Mouse (Mus musculus) liver, postnatal 0 days (tissue): ENCODE data around the gene Plxnd1. TPM values are rescaled to one million over a fixed set of nuclear protein-coding genes. Genes with fewer than 3 reads are reported as not detected.

ENCODE experiments used
- ATAC-seq: fragments of 200-750 bp; cut with Nextera tagmentation; 2 replicates; pipeline ENCODE4 v1.8.0; 2017; ENCODE audit warnings: mild to moderate bottlenecking, moderate library complexity
- DNase-seq: peaks from one replicate; pipeline ENCODE4 v3.0.0-alpha.2; 2016
- H3K27ac ChIP-seq: fragments of 300-500 bp; sonication (generic); 2 replicates; pipeline ENCODE4 v1.5.1; 2014; ENCODE audit warnings: antibody characterized with exemption, moderate library complexity, mild to moderate bottlenecking, low read depth
- H3K27me3 ChIP-seq: fragments of 300-500 bp; sonication (generic); 2 replicates; pipeline ENCODE4 v1.6.1; 2014; ENCODE audit warnings: low read length, control low read depth, mixed read lengths; ENCODE audit not compliant: insufficient read depth
- H3K36me3 ChIP-seq: fragments of 300-500 bp; sonication (generic); replicated peaks from 2 replicates; pipeline ENCODE4 v1.6.1; 2014; ENCODE audit warnings: mild to moderate bottlenecking, control low read depth, low read length, moderate library complexity, mixed read lengths; ENCODE audit not compliant: insufficient read depth
- H3K4me1 ChIP-seq: fragments of 300-500 bp; sonication (generic); 2 replicates; pipeline ENCODE4 v1.6.1; 2014; ENCODE audit warnings: antibody characterized with exemption, mild to moderate bottlenecking, control low read depth; ENCODE audit not compliant: insufficient read depth
- H3K4me2 ChIP-seq: fragments of 300-500 bp; sonication (generic); 2 replicates; pipeline ENCODE4 v1.6.1; 2014; ENCODE audit warnings: low read depth, mild to moderate bottlenecking, low read length, moderate library complexity, mixed read lengths
- H3K4me3 ChIP-seq: fragments of 300-500 bp; sonication (generic); 2 replicates; pipeline ENCODE4 v1.5.1; 2014; ENCODE audit warnings: low read depth, low read length
- H3K9ac ChIP-seq: fragments of 300-500 bp; sonication (generic); replicated peaks from 2 replicates; pipeline ENCODE4 v1.6.1; 2014; ENCODE audit warnings: mild to moderate bottlenecking, moderate library complexity
- H3K9me3 ChIP-seq: fragments of 300-500 bp; sonication (generic); 2 replicates; pipeline ENCODE4 v1.6.1; 2016; ENCODE audit warnings: mild to moderate bottlenecking, control low read depth, low read length, mixed read lengths
- CTCF ChIP-seq: sonication (generic); IDR thresholded peaks from 2 replicates; pipeline ENCODE4 v1.5.1; 2016; ENCODE audit warnings: antibody characterized with exemption, low read depth
- EP300 ChIP-seq: IDR thresholded peaks from 2 replicates; pipeline ENCODE4 v1.6.1; 2016; ENCODE audit warnings: antibody characterized with exemption, low read depth, mild to moderate bottlenecking
- WGBS: fragments of 180-500 bp; shearing (Covaris S2); extraction: QIAGEN DNeasy Blood & Tissue Kit; methylation state at CpG from one replicate; pipeline ENCODE4 v1.1.7; 2014; ENCODE audit not compliant: insufficient replicate concordance; 5-methylcytosine and 5-hydroxymethylcytosine counted together
- polyA plus RNA-seq: library from polyadenylated mRNA; unstranded; fragments of >200 nt; fragmentation: Nextera tagmentation; extraction: Ambion mirVana; gene quantifications from 2 replicates; pipeline ENCODE4 v1.2.1, GENCODE M21; 2015

Plxnd1 gene
- polyA plus RNA-seq, 1 experiment from 2014 or later: 8.7 TPM

- DNase-seq: no peak
- TF ChIP-seq CTCF (no peak), EP300 (no peak)
- no peak for ATAC-seq
- Histone ChIP-seq H3K4me3 (no peak overlapping the region), H3K27me3 (no peaks in the 10 kb centered on the region), H3K4me1 (peaks cover 9% of the 10 kb centered on the region), H3K4me2 (no peak overlapping the region), H3K36me3 (peaks cover 4% of the 10 kb centered on the region; the same call in 1 of the 2 replicates), H3K9ac (no peak overlapping the region), H3K27ac (no peak overlapping the region), H3K9me3 (no peaks in the 10 kb centered on the region)
- 77% methylated on average over 15 of the region's 15 CpGs for WGBS
Observed at GRCm38 (mm10) chr6:115967291-115967880, 27.4 kb downstream of the Plxnd1 start.

- H3K27me3 ChIP-seq: no peaks in the 10 kb centered on the region
- DNase-seq (no peak), ATAC-seq (no peak)
- WGBS: 79% methylated on average over 19 of the region's 19 CpGs
- H3K4me3 ChIP-seq: no peak overlapping the region
- peaks cover 4% of the 10 kb centered on the region; the same call in 1 of the 2 replicates for H3K36me3 ChIP-seq
- H3K9ac ChIP-seq: no peak overlapping the region
- peaks cover 3% of the 10 kb centered on the region for H3K4me1 ChIP-seq
- H3K27ac ChIP-seq: no peak overlapping the region
- no peaks in the 10 kb centered on the region for H3K9me3 ChIP-seq
- H3K4me2 ChIP-seq: no peak overlapping the region
- TF ChIP-seq EP300 (no peak), CTCF (no peak)
Observed at GRCm38 (mm10) chr6:115966227-115966966, 28.4 kb downstream of the Plxnd1 start.

- DNase-seq (no peak), ATAC-seq (no peak)
- no peak overlapping the region for H3K4me3 ChIP-seq
- peaks cover 4% of the 10 kb centered on the region; the same call in 1 of the 2 replicates for H3K36me3 ChIP-seq
- WGBS: 82% methylated on average over 9 of the region's 9 CpGs
- H3K9me3 ChIP-seq: no peaks in the 10 kb centered on the region
- no peak for TF ChIP-seq EP300
- no peak for TF ChIP-seq CTCF
- H3K27me3 ChIP-seq: no peaks in the 10 kb centered on the region
- no peaks in the 10 kb centered on the region for H3K4me1 ChIP-seq
- no peak overlapping the region for H3K9ac ChIP-seq
- H3K4me2 ChIP-seq: no peak overlapping the region
- no peak overlapping the region for H3K27ac ChIP-seq
Observed at GRCm38 (mm10) chr6:115963656-115964055, 31.1 kb downstream of the Plxnd1 start.

GRCm38 (mm10) chr6:115962439-115963085, 32.2 kb downstream of the Plxnd1 start:
- Histone ChIP-seq H3K27ac (no peak overlapping the region), H3K9ac (no peak overlapping the region), H3K27me3 (no peaks in the 10 kb centered on the region), H3K4me3 (no peak overlapping the region), H3K9me3 (no peaks in the 10 kb centered on the region), H3K4me1 (no peaks in the 10 kb centered on the region), H3K36me3 (peaks cover 4% of the 10 kb centered on the region; the same call in 1 of the 2 replicates), H3K4me2 (no peak overlapping the region)
- TF ChIP-seq EP300: no peak
- peak; percentile 48 for TF ChIP-seq CTCF
- DNase-seq: peak; percentile 44
- ATAC-seq: peak; percentile 48; the same call in 1 of the 2 replicates
- 68% methylated on average over 23 of the region's 23 CpGs for WGBS

- TF ChIP-seq EP300 (no peak), CTCF (no peak)
- no peaks in the 10 kb centered on the region for H3K9me3 ChIP-seq
- no peak for DNase-seq
- peaks cover 5% of the 10 kb centered on the region for H3K4me1 ChIP-seq
- no peak overlapping the region for H3K4me2 ChIP-seq
- no peak overlapping the region for H3K9ac ChIP-seq
- 79% methylated on average over 3 of the region's 3 CpGs for WGBS
- no peak overlapping the region for H3K4me3 ChIP-seq
- no peak overlapping the region for H3K27ac ChIP-seq
- H3K27me3 ChIP-seq: no peaks in the 10 kb centered on the region
- 0 out of 2 replicates have a peak, but pooled peaks cover 4% of the 10 kb centered on the region for H3K36me3 ChIP-seq
- ATAC-seq: no peak
Observed at GRCm38 (mm10) chr6:115961743-115962142, 33.1 kb downstream of the Plxnd1 start.

- TF ChIP-seq EP300 (no peak), CTCF (no peak)
- Histone ChIP-seq H3K4me1 (peaks cover 5% of the 10 kb centered on the region), H3K9ac (no peak overlapping the region), H3K4me2 (no peak overlapping the region), H3K27me3 (no peaks in the 10 kb centered on the region), H3K36me3 (no peaks in the 10 kb centered on the region), H3K4me3 (no peak overlapping the region), H3K27ac (no peak overlapping the region), H3K9me3 (no peaks in the 10 kb centered on the region)
- WGBS: 83% methylated on average over 19 of the region's 19 CpGs
- DNase-seq (no peak), ATAC-seq (no peak)
Observed at GRCm38 (mm10) chr6:115960322-115960721, 34.5 kb downstream of the Plxnd1 start.
